Mouse (Mus musculus) megakaryocyte, embryonic 14.5 days (primary cell): Measurements from ENCODE around the gene Angptl7.

Source experiments
- FLI1 ChIP-seq: IDR thresholded peaks from 2 replicates; pipeline ENCODE4 v1.6.1; 2012; ENCODE audit warnings: low read length, inconsistent platforms, mixed read lengths
- GATA1 ChIP-seq: IDR thresholded peaks from 3 replicates; pipeline ENCODE4 v1.6.1; 2012; ENCODE audit warnings: mixed read lengths, low read length, inconsistent platforms, borderline replicate concordance

DNA sequence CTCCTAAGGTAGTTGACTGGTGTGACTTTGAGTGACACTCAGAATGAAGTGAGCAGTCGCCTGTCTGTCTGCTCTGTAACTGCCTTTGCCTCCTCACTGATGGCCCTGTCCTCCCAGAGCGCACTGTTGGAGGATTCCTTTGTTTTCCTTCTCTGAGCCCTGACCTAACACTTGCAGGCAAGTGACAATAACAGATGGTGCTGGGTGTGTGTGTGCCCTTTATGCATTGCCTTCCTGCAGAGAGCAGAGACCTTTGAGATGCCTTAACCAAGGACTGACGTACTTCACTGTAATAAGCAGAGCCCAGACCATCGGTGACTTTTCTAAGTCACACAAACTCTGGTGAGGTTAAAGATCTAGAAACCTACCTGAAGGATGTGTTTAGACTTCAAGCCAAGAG lies 31.1 kb upstream of the Angptl7 start:
- TF ChIP-seq FLI1 (no peak), GATA1 (no peak)
